Mouse (Mus musculus) ES-E14 (cell line): ENCODE measurements around the gene Dlk1. TPM values are rescaled to one million over a fixed set of nuclear protein-coding genes. Genes with fewer than 3 reads are reported as not detected.

Experiments
- DNase-seq: peaks from one replicate; pipeline ENCODE4 v3.0.0-alpha.2; 2013; ENCODE audit warnings: low read depth, low spot score
- H3K27ac ChIP-seq: 2 replicates; pipeline ENCODE4 v1.5.1; 2012; ENCODE audit warnings: low read depth, mild to moderate bottlenecking, low read length, moderate library complexity, mixed read lengths; ENCODE audit not compliant: poor library complexity, insufficient read depth, severe bottlenecking
- H3K36me3 ChIP-seq: 2 replicates; pipeline ENCODE4 v1.6.1; 2012; ENCODE audit warnings: mild to moderate bottlenecking, low read length, moderate library complexity, mixed read lengths; ENCODE audit not compliant: control insufficient read depth, poor library complexity, insufficient read depth, severe bottlenecking
- H3K4me1 ChIP-seq, 2 experiments: fragments of 150-350 bp in 1 of 2; sonication (generic) in 1 of 2; 2 replicates each; pipeline ENCODE4 v1.6.1; 2012; ENCODE audit warnings: low read length in 2 of 2, mild to moderate bottlenecking in 1 of 2, mixed read lengths in 1 of 2; ENCODE audit not compliant: control insufficient read depth in 2 of 2, insufficient read depth in 2 of 2, poor library complexity in 1 of 2
- H3K4me3 ChIP-seq, 2 experiments: fragments of 150-350 bp in 1 of 2; sonication (generic) in 1 of 2; 2 replicates each; pipeline ENCODE4 v1.5.1; 2012; ENCODE audit warnings: low read length in 2 of 2, low read depth in 1 of 2, mild to moderate bottlenecking in 1 of 2, mixed read lengths in 1 of 2; ENCODE audit not compliant: insufficient read depth in 1 of 2, poor library complexity in 1 of 2, severe bottlenecking in 1 of 2
- H3K9ac ChIP-seq: 2 replicates; pipeline ENCODE4 v1.6.1; 2012; ENCODE audit warnings: low read depth, mild to moderate bottlenecking, low read length, mixed read lengths; ENCODE audit not compliant: poor library complexity, insufficient read depth, severe bottlenecking
- H3K9me3 ChIP-seq: fragments of 150-350 bp; sonication (generic); 2 replicates; pipeline ENCODE4 v1.6.1; 2012; ENCODE audit warnings: low read depth, mild to moderate bottlenecking, low read length; ENCODE audit not compliant: control insufficient read depth, insufficient read depth
- CHD2 ChIP-seq: IDR thresholded peaks from 2 replicates; pipeline ENCODE4 v1.6.1; 2014; ENCODE audit warnings: mild to moderate bottlenecking, low read depth, low read length, inconsistent platforms
- HCFC1 ChIP-seq: IDR thresholded peaks from 2 replicates; pipeline ENCODE4 v1.6.1; 2012; ENCODE audit warnings: low read length, inconsistent platforms, borderline replicate concordance; ENCODE audit not compliant: insufficient read depth
- MAFK ChIP-seq: IDR thresholded peaks from 2 replicates; pipeline ENCODE4 v1.6.1; 2014; ENCODE audit warnings: mild to moderate bottlenecking, low read depth, low read length, inconsistent platforms; ENCODE audit not compliant: insufficient read depth
- ZC3H11A ChIP-seq: IDR thresholded peaks from 2 replicates; pipeline ENCODE4 v1.6.1; 2012; ENCODE audit warnings: low read depth, mild to moderate bottlenecking, inconsistent platforms, low read length, borderline replicate concordance
- ZNF384 ChIP-seq: IDR thresholded peaks from 2 replicates; pipeline ENCODE4 v1.6.1; 2012; ENCODE audit warnings: low read depth, low read length, inconsistent platforms
- in situ Hi-C, 2 experiments: fragments of 600-800 bp; cut with MboI; formaldehyde crosslinking; loops; one replicate each; pipeline ENCODE4 v1.15.1; 2025; ENCODE audit warnings: low sequenced_read_pairs in 2 of 2, inconsistent platforms in 1 of 2; ENCODE audit not compliant: unreplicated experiment in 2 of 2
- total RNA-seq: library from RNA; depleted of rRNA; stranded (reverse); fragments of 300-350 nt; gene quantifications from 2 replicates; pipeline ENCODE4 v1.2.3, GENCODE M21; 2012

The Dlk1 gene
- total RNA-seq, 1 experiment = 13.6 TPM

- Histone ChIP-seq H3K4me3 (no peak overlapping the region), H3K4me1 (no peaks in the 10 kb centered on the region), H3K27ac (no peak overlapping the region), H3K9ac (no peak overlapping the region), H3K36me3 (no peaks in the 10 kb centered on the region), H3K9me3 (no peaks in the 10 kb centered on the region)
- no peak for TF ChIP-seq CHD2
- no peak for TF ChIP-seq HCFC1
- in situ Hi-C loops = no loop called here
- no peak for DNase-seq
Measured at GRCm38 (mm10) chr12:109411172-109412070, 41.2 kb upstream of the Dlk1 start.

- no peak overlapping the region for H3K27ac ChIP-seq
- H3K4me3 ChIP-seq = no peak overlapping the region
- no peaks in the 10 kb centered on the region for H3K9me3 ChIP-seq
- TF ChIP-seq HCFC1 (no peak), ZC3H11A (no peak), MAFK (no peak), ZNF384 (no peak), CHD2 (no peak)
- no peaks in the 10 kb centered on the region for H3K36me3 ChIP-seq
- in situ Hi-C loops = no loop called here
- H3K9ac ChIP-seq = no peak overlapping the region
- DNase-seq = no peak
- H3K4me1 ChIP-seq = no peaks in the 10 kb centered on the region
Measured at GRCm38 (mm10) chr12:109412071-109412440, 40.6 kb upstream of the Dlk1 start.

- Histone ChIP-seq H3K4me3 (no peak overlapping the region), H3K4me1 (no peaks in the 10 kb centered on the region), H3K9me3 (no peaks in the 10 kb centered on the region), H3K9ac (no peak overlapping the region), H3K27ac (no peak overlapping the region), H3K36me3 (no peaks in the 10 kb centered on the region)
- TF ChIP-seq ZNF384 = no peak
- TF ChIP-seq MAFK = no peak
- TF ChIP-seq HCFC1 = no peak
- TF ChIP-seq ZC3H11A = no peak
- TF ChIP-seq CHD2 = no peak
- DNase-seq = no peak
- in situ Hi-C loops = no loop called here
Measured at GRCm38 (mm10) chr12:109412675-109413074, 39.9 kb upstream of the Dlk1 start.

GRCm38 (mm10) chr12:109413321-109413720 lies 39.3 kb upstream of the Dlk1 start:
- in situ Hi-C loops = no loop called here
- H3K4me1 ChIP-seq = no peaks in the 10 kb centered on the region
- no peaks in the 10 kb centered on the region for H3K9me3 ChIP-seq
- no peak overlapping the region for H3K27ac ChIP-seq
- no peak for DNase-seq
- no peak overlapping the region for H3K9ac ChIP-seq
- no peaks in the 10 kb centered on the region for H3K36me3 ChIP-seq
- TF ChIP-seq ZNF384 (no peak), MAFK (no peak), HCFC1 (no peak), CHD2 (no peak), ZC3H11A (no peak)
- no peak overlapping the region for H3K4me3 ChIP-seq
